Mouse (Mus musculus): ENCODE data around the gene Fgfr2. TPM values are rescaled to one million over a fixed set of nuclear protein-coding genes. Genes with fewer than 3 reads are reported as not detected.
"Not testable (repeated sequence)": the region's sequence is repeated elsewhere in the genome, so short reads cannot be mapped to it uniquely, and the experiment has no call there.

The Fgfr2 gene
- polyA plus RNA-seq, 1 experiment = 114 TPM

DNA sequence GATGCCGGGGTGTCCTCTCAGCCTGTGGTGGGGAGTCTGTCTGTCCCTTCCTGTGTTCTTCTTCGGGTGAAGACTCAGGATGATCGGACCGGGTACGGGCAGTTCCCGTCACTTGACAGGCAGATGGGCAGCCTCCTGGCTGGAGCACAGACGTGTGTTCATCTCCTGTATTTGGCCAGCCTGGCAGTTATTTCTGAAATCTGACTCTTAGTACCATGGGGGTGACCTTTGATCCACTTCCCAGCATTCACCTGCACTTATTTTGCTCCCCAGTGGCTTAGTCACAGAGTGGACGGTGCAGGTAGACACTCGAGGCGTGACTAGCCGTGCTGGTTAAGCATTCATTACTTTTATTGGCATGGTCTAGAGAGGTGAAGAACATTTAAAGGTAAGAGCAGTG lies 2530.2 kb downstream of the Fgfr2 start:
- not testable (repeated sequence) for H3K4me3 ChIP-seq (replicated peaks; ENCODE audit: extremely low read depth, low read depth, low read length); H3K4me1 ChIP-seq (ENCODE audit: control insufficient read depth, insufficient read depth, low read length); DNase-seq
- no CpG with 5 or more reads among the region's 11 CpGs for WGBS

- no peak overlapping the region for H3K4me3 ChIP-seq (replicated peaks; ENCODE audit: extremely low read depth, low read depth, low read length)
- TF ChIP-seq POLR2A (IDR thresholded peaks at IDR 0.05; ENCODE audit: borderline replicate concordance, extremely low read depth, low read depth, low read length) (no peak), CTCF (IDR thresholded peaks at IDR 0.05; ENCODE audit: insufficient read depth, low read length) (no peak)
- WGBS = 47% methylated on average over 8 of the region's 8 CpGs
- DNase-seq = peak; percentile 22
- peaks cover 3% of the 10 kb centered on the region for H3K4me1 ChIP-seq (ENCODE audit: control insufficient read depth, insufficient read depth, low read length)
These were observed 2532.2 kb downstream of the Fgfr2 start for GRCm38 (mm10) chr7:130590845-130591437.

- peak; percentile 31 for DNase-seq
- WGBS = 53% methylated on average over 13 of the region's 13 CpGs
- no peak for TF ChIP-seq CTCF (IDR thresholded peaks at IDR 0.05; ENCODE audit: insufficient read depth, low read length)
- no peak for TF ChIP-seq POLR2A (IDR thresholded peaks at IDR 0.05; ENCODE audit: borderline replicate concordance, extremely low read depth, low read depth, low read length)
- Histone ChIP-seq H3K4me3 (replicated peaks; ENCODE audit: extremely low read depth, low read depth, low read length) (no peak overlapping the region), H3K4me1 (ENCODE audit: control insufficient read depth, insufficient read depth, low read length) (peaks cover 3% of the 10 kb centered on the region)
These were observed 2532.9 kb downstream of the Fgfr2 start for GRCm38 (mm10) chr7:130590081-130590828.

GRCm38 (mm10) chr7:130586521-130587072 lies 2536.6 kb downstream of the Fgfr2 start:
- Histone ChIP-seq H3K4me1 (ENCODE audit: control insufficient read depth, insufficient read depth, low read length) (peaks cover 3% of the 10 kb centered on the region), H3K4me3 (replicated peaks; ENCODE audit: extremely low read depth, low read depth, low read length) (no peak overlapping the region)
- 57% methylated on average over 2 of the region's 2 CpGs for WGBS
- DNase-seq = peak; percentile 55
- TF ChIP-seq POLR2A (IDR thresholded peaks at IDR 0.05; ENCODE audit: borderline replicate concordance, extremely low read depth, low read depth, low read length) (no peak), CTCF (IDR thresholded peaks at IDR 0.05; ENCODE audit: insufficient read depth, low read length) (no peak)

DNA sequence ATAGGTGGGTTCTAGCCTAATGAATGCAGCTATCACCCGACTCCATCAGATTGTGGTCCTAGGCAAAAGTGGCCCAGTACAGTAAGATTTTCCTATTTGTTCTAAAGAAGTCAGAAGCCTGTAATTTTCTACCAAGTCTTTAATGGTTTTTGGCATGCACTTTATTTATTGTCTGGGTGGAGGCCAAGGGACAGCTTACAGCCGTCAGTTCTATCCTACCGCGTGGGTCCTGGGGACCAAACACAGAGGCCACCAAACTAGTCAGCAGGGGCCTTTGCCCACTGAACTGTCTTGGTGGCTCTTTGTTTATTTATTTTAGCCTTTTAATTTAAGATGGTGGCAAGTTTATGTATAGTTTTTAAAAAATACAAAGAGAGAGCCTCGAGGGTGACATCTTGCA lies 2544.5 kb downstream of the Fgfr2 start:
- WGBS = 54% methylated on average over 5 of the region's 5 CpGs
- H3K4me1 ChIP-seq (ENCODE audit: control insufficient read depth, insufficient read depth, low read length) = peaks cover 5% of the 10 kb centered on the region; the same call in 1 of the 2 replicates
- DNase-seq = no peak

DNA sequence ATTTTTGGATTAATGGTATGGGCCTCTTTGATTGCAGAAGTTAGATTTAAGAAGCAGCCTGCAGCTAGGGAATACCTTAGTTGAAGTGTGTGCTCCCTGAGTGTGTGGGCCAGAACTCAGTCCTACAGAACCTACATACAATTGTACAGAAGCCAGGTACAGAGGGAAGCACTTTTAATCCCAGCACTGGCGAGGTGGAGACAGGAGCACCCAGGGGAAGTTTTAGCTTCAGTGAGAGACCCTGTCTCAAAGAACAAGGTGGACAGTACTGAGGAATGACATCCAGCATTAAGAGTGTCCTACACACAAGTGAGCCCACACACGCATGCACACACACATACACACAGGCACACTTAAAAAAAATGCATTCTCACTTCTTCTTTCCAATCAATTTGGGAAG lies 2545.1 kb downstream of the Fgfr2 start:
- Histone ChIP-seq H3K4me3 (replicated peaks; ENCODE audit: extremely low read depth, low read depth, low read length) (no peak overlapping the region), H3K4me1 (ENCODE audit: control insufficient read depth, insufficient read depth, low read length) (peaks cover 5% of the 10 kb centered on the region; the same call in 1 of the 2 replicates)
- 78% methylated on average over 2 of the region's 2 CpGs for WGBS
- no peak for TF ChIP-seq POLR2A (IDR thresholded peaks at IDR 0.05; ENCODE audit: borderline replicate concordance, extremely low read depth, low read depth, low read length)
- no peak for TF ChIP-seq CTCF (IDR thresholded peaks at IDR 0.05; ENCODE audit: insufficient read depth, low read length)
- no peak for DNase-seq

More for the DNA sequence above, 2544.5 kb downstream of the Fgfr2 start:
- TF ChIP-seq CTCF (IDR thresholded peaks at IDR 0.05; ENCODE audit: insufficient read depth, low read length) (no peak), POLR2A (IDR thresholded peaks at IDR 0.05; ENCODE audit: borderline replicate concordance, extremely low read depth, low read depth, low read length) (no peak)
- H3K4me3 ChIP-seq (replicated peaks; ENCODE audit: extremely low read depth, low read depth, low read length) = no peak overlapping the region

DNA sequence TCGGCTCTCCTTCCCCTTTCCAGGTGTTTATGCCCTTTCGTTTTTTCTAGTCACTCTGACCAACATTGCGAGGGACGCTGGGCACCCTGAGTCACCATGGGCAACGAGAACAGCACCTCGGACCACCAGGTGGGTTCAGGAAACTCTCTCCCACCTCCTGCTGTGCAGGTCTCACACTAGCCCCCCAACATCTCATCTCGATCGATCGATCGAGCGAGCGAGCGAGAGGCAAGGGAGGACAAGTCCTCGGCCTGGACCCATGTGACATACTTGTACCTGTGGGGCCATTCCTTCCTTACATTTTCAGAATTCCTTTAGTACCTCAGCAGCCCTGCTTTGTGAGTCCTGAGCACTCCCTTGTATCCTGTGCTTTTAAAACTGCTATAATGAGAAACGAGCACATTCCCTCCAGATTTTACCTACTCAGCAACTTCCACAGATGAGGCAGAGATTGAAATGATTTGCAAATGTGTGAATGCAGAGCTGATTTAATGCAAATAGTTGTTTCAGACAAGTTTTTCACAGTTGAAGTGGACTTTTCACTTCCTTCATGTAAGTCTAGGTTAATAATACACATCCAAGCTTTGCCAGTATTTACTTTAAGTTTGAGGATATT lies 2545.7 kb downstream of the Fgfr2 start, which contains the start of gene Tacc2:
Gene Tacc2, plus strand, starts transcription at position 51 of the 616 bp plus-strand sequence.
- 35% methylated on average over 15 of the region's 15 CpGs for WGBS
- no peak for DNase-seq
- H3K4me1 ChIP-seq (ENCODE audit: control insufficient read depth, insufficient read depth, low read length) = peaks cover 5% of the 10 kb centered on the region; the same call in 1 of the 2 replicates
- H3K4me3 ChIP-seq (replicated peaks; ENCODE audit: extremely low read depth, low read depth, low read length) = peak within 1 kb of the TSS; percentile 56
- TF ChIP-seq POLR2A (IDR thresholded peaks at IDR 0.05; ENCODE audit: borderline replicate concordance, extremely low read depth, low read depth, low read length) (peak; percentile 33; the same call in 1 of the 2 replicates), CTCF (IDR thresholded peaks at IDR 0.05; ENCODE audit: insufficient read depth, low read length) (no peak)

DNA sequence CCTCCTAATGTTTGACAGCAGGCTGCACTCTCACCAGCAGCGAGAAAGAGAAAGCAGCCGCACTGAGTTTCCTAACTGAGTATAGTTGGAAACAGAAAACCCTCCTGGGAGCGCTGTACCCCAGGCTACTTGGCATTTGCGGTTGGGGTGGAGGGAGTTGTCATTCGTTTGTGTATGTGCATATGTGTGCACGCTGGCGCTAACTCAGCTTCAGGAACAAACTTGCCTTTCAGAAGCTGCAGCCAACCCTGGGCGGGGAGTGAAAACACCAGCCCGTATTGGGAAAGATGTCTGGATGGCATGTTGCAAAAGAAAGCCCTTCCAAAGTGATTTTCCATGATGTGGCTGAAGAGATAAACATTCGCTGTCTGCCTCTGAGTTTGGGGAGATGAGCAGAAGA lies 2546.2 kb downstream of the Fgfr2 start:
- TF ChIP-seq POLR2A (IDR thresholded peaks at IDR 0.05; ENCODE audit: borderline replicate concordance, extremely low read depth, low read depth, low read length) (no peak), CTCF (IDR thresholded peaks at IDR 0.05; ENCODE audit: insufficient read depth, low read length) (no peak)
- peak; percentile 58 for DNase-seq
- WGBS = 7% methylated on average over 10 of the region's 10 CpGs
- Histone ChIP-seq H3K4me3 (replicated peaks; ENCODE audit: extremely low read depth, low read depth, low read length) (peak overlapping the region; percentile 56), H3K4me1 (ENCODE audit: control insufficient read depth, insufficient read depth, low read length) (peaks cover 5% of the 10 kb centered on the region; the same call in 1 of the 2 replicates)

DNA sequence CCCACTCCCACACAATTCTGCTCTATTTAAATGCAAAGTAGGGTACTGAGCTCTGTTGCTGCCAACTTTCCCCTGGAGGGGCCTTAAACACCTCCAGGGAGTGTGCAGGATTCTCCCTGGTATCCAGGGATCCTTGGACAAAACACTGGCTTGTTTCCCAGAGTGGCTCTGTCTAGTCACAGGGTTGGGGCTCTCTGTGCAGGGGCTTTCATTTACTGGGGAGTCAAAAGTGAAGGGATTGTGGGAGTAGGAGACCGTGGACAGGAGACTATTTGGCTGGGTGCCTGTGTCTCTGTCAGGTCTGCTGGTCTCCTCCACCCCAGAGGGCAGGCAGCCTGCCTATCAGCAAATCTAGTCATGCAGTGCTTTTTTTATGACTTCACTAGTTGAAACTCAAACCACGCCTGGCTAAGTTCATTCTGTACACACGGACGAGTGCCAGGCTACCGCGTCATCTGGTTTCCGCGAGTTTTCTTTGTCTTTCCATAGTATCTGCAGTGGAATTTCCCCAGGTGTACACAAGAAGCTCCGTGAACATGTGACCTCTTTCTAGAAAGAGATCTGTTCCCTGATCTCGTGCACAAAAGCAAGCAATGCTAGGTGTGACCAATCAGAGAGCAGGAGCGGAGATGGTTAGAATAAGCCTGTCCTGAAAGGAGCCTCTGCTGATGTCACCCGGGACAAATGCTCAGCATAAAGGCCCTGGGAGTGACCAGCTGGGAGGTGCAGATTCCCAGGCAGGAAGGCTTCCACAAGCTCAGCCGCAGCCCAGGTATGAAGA lies 2548.7 kb downstream of the Fgfr2 start:
- TF ChIP-seq CTCF (IDR thresholded peaks at IDR 0.05; ENCODE audit: insufficient read depth, low read length) = no peak
- peak; percentile 48; the same call in 1 of the 2 replicates for TF ChIP-seq POLR2A (IDR thresholded peaks at IDR 0.05; ENCODE audit: borderline replicate concordance, extremely low read depth, low read depth, low read length)
- Histone ChIP-seq H3K4me3 (replicated peaks; ENCODE audit: extremely low read depth, low read depth, low read length) (no peak overlapping the region), H3K4me1 (ENCODE audit: control insufficient read depth, insufficient read depth, low read length) (peaks cover 5% of the 10 kb centered on the region; the same call in 1 of the 2 replicates)
- peak; percentile 59 for DNase-seq
- 44% methylated on average over 13 of the region's 13 CpGs for WGBS
